Comparison of ENCODE assay signal across 8 mouse cellular contexts in the genomic region with DNA sequence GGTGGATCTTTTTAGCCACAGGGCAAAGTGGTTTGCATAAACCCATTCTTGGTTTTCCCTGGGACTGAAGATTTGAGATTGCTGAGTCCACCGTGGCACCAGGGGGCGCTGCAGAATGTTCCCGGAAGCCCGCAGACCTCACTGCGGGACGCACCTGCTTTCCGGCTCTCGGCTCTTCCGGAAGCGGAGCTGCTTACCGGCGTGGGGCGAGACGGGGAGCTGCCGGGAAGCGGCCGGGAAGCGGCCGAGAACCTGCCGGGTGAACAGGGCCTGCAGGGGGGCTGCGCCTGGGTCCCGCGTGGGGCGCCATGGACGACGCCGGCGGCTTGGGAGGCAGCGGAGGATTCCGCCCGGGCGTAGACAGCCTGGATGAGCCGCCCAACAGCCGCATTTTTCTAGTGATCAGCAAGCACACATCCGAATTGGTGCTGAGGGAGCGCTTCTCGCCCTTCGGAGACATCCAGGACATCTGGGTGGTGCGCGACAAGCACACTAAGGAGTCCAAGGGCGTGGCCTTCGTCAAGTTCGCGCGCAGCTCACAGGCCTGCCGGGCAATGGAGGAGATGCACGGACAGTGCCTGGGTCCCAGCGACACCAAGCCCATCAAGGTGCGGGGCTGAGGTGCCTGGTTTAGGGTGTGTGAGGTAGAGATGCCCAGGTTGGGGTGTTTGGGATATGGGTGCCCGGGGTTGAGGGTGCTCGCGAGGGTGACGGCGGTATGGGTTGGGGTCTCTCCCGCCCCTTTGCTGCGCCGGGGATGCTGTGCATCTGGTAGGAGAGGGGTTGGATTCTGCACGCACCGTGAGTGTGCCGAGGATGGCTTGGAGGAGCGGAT. TPM values are rescaled to one million over a fixed set of nuclear protein-coding genes. Genes with fewer than 3 reads are reported as not detected.
A peak's percentile ranks its signal among the peaks of the same experiment; 100 is the strongest.
DNase-seq lines count a peak whose midpoint lies in the region; ATAC-seq lines count a peak whose summit lies in the region.

A gene (plus strand): TSS at position 164 of the 835 bp plus-strand sequence.

- peak; percentile 87 for ATAC-seq in inflammation-experienced regulatory T-cells, adult 6 months
- peak; percentile 80 for ATAC-seq in megakaryocyte-erythroid progenitor cell, adult 5-6 weeks (replicated peaks; ENCODE audit: low FRiP score, low TSS enrichment, poor library complexity, severe bottlenecking)

- peak; percentile 86 to 96 for DNase-seq in adrenal gland, adult (ENCODE audit: inconsistent age in 2 of 2, low spot score in 1 of 2)
- DNase-seq in embryo, embryonic 10.5 days (ENCODE audit: low spot score) = peak; percentile 92
- DNase-seq in gastrocnemius, postnatal 14 days = peak; percentile 87
- DNase-seq in left cerebral cortex, postnatal 10 days (ENCODE audit: extremely low spot score in 1 of 2, low spot score in 2 of 2) = peak; percentile 83 to 92
- peak; percentile 88 for DNase-seq in right cerebral cortex, postnatal 25 days
- DNase-seq in urinary bladder, postnatal 4 days (ENCODE audit: low spot score in 2 of 2) = peak; percentile 77 to 87

- intact Hi-C loops in gastrocnemius, postnatal 14 days (cut with DNase I; ENCODE audit: low total_unique reads) = loop anchor here (5.0 to 10.0 kb wide), 2 partner anchors 115 to 247 kb away; no protein-coding TSS in a partner anchor
- intact Hi-C loops in left cerebral cortex, postnatal 10 days (cut with DNase I) = no loop called here

RNA-seq across cellular contexts. Expression of the gene that starts here (rescaled TPM):
- total RNA-seq in gastrocnemius, postnatal 14 days (2021) = 10 to 100 TPM; 14.6 to 15.2 TPM
- 10 to 100 TPM in 2 of 3 experiments, 1 to 10 TPM in 1; 5.3 to 16.1 (median 15.3) TPM for polyA plus RNA-seq in inflammation-experienced regulatory T-cells, adult 6 months (2017; shearing (Covaris generic))
- 10 to 100 TPM; 41.9 to 42.0 TPM for total RNA-seq in left cerebral cortex, postnatal 10 days (2021)
- 21.0 and 27.1 TPM in 2 replicates for total RNA-seq in megakaryocyte-erythroid progenitor cell, adult 5-6 weeks (2014; fragmentation: Nextera tagmentation)
- total RNA-seq in megakaryocyte-erythroid progenitor cell, adult 5-6 weeks (2017) = 48.6 and 52.0 TPM in 2 replicates

Comparison
In these comparisons a context has a peak if more than half of its experiments do, and no peak if none do; other contexts are left out.
1. Peak in every context shown above with its lines: DNase-seq and ATAC-seq.